Mouse (Mus musculus) forebrain, postnatal 0 days (tissue): ENCODE measurements around the gene Hic1. TPM values are rescaled to one million over a fixed set of nuclear protein-coding genes. Genes with fewer than 3 reads are reported as not detected.

Source experiments
- ATAC-seq: fragments of 200-750 bp; cut with Nextera tagmentation; 2 replicates; pipeline ENCODE4 v1.8.0; 2017; ENCODE audit warnings: mild to moderate bottlenecking, moderate library complexity
- DNase-seq: peaks from one replicate; pipeline ENCODE4 v3.0.0-alpha.2; 2015
- H3K27ac ChIP-seq: fragments of 300-500 bp; sonication (generic); 2 replicates; pipeline ENCODE4 v1.5.1; 2014; ENCODE audit warnings: low read depth, mild to moderate bottlenecking, antibody characterized with exemption, low read length, moderate library complexity, mixed read lengths
- H3K27me3 ChIP-seq: fragments of 300-500 bp; sonication (generic); 2 replicates; pipeline ENCODE4 v1.6.1; 2014; ENCODE audit warnings: mild to moderate bottlenecking, low read length, mixed read lengths; ENCODE audit not compliant: insufficient read depth
- H3K36me3 ChIP-seq: fragments of 300-500 bp; sonication (generic); 2 replicates; pipeline ENCODE4 v1.6.1; 2014; ENCODE audit warnings: mild to moderate bottlenecking, moderate library complexity; ENCODE audit not compliant: insufficient read depth
- H3K4me1 ChIP-seq: fragments of 300-500 bp; sonication (generic); 2 replicates; pipeline ENCODE4 v1.6.1; 2014; ENCODE audit warnings: antibody characterized with exemption; ENCODE audit not compliant: insufficient read depth
- H3K4me2 ChIP-seq: fragments of 300-500 bp; sonication (generic); 2 replicates; pipeline ENCODE4 v1.6.1; 2014; ENCODE audit warnings: low read depth, mild to moderate bottlenecking, moderate library complexity
- H3K4me3 ChIP-seq: fragments of 300-500 bp; sonication (generic); 2 replicates; pipeline ENCODE4 v1.5.1; 2014; ENCODE audit warnings: low read depth, low read length, mixed read lengths
- H3K9ac ChIP-seq: fragments of 300-500 bp; sonication (generic); 2 replicates; pipeline ENCODE4 v1.6.1; 2014; ENCODE audit warnings: mild to moderate bottlenecking
- H3K9me3 ChIP-seq: fragments of 300-500 bp; sonication (generic); 2 replicates; pipeline ENCODE4 v1.6.1; 2016; ENCODE audit warnings: low read length
- CTCF ChIP-seq: sonication (generic); IDR thresholded peaks from 2 replicates; pipeline ENCODE4 v1.5.1; 2016; ENCODE audit warnings: antibody characterized with exemption, control low read depth, low read depth
- WGBS: fragments of 180-500 bp; shearing (Covaris S2); extraction: QIAGEN DNeasy Blood & Tissue Kit; methylation state at CpG from one replicate; pipeline ENCODE4 v1.1.7; 2014; 5-methylcytosine and 5-hydroxymethylcytosine counted together
- polyA plus RNA-seq: library from polyadenylated mRNA; unstranded; fragments of >200 nt; fragmentation: Nextera tagmentation; extraction: Ambion mirVana; gene quantifications from 2 replicates; pipeline ENCODE4 v1.2.1, GENCODE M21; 2015
- total RNA-seq: library from RNA; depleted of rRNA; stranded (reverse); fragments of >200 nt; gene quantifications from 2 replicates; pipeline ENCODE4 v1.2.3, GENCODE M21; 2014

Hic1 gene
- total and polyA plus RNA-seq, 2 experiments from 2014 or later, result 1.7 to 4.5 TPM

DNA sequence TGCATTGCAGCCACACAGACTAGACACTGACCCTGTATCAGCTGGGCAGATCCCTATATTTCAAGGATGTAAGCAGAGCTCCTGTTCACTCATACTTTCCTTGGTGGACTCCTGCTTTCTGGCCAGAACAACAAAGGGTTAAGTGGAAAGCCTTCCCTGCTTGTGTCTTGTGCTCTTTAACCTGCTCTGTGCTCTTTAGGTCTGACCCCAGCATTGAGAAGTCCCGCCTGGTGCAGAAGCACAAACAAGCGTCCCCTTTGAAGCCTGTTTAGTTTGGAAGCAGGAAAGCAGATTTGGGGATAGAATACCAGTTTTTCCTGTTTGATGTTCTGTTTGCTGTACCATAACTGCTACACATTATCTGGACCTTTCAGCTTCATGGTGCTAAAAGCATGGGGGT is 11.4 kb downstream of the Hic1 start:
- no peaks in the 10 kb centered on the region for H3K9me3 ChIP-seq
- ATAC-seq (no peak), DNase-seq (no peak)
- no peaks in the 10 kb centered on the region for H3K27me3 ChIP-seq
- H3K36me3 ChIP-seq, result peaks cover 29% of the 10 kb centered on the region
- H3K4me2 ChIP-seq, result no peak overlapping the region
- H3K27ac ChIP-seq, result no peak overlapping the region
- H3K4me3 ChIP-seq, result no peak overlapping the region
- 60% methylated on average over 2 of the region's 2 CpGs for WGBS
- H3K9ac ChIP-seq, result no peak overlapping the region
- no peak for TF ChIP-seq CTCF
- no peaks in the 10 kb centered on the region for H3K4me1 ChIP-seq

GRCm38 (mm10) chr11:75157037-75157436 is 12.3 kb downstream of the Hic1 start:
- Histone ChIP-seq H3K4me3 (no peak overlapping the region), H3K4me1 (no peaks in the 10 kb centered on the region), H3K27ac (no peak overlapping the region), H3K27me3 (no peaks in the 10 kb centered on the region), H3K9me3 (no peaks in the 10 kb centered on the region), H3K36me3 (peaks cover 23% of the 10 kb centered on the region), H3K4me2 (no peak overlapping the region), H3K9ac (no peak overlapping the region)
- no peak for TF ChIP-seq CTCF
- 46% methylated on average over 4 of the region's 4 CpGs for WGBS
- DNase-seq, result no peak
- no peak for ATAC-seq

DNA sequence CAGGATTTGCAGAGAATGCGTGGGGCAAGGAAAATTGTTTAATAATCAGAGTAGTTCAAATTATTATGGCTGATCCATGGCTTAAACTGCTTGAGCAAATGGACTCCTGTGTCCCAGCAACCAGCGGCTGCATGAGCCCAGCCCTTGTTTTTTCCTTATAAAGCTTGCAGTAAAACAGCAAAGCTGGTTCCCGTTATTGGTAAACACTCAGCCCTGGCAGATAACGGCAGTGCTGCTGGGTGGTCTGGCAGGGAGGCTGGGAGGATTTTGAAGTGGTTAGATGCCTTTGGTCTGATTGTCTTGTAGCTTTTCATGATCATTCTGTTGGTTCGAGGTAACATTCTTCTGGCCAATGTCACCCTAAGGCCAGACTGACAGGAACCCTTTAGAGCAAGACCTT is 12.9 kb downstream of the Hic1 start:
- H3K9me3 ChIP-seq, result no peaks in the 10 kb centered on the region
- WGBS, result 66% methylated on average over 5 of the region's 5 CpGs

GRCm38 (mm10) chr11:75155985-75156384 is 13.3 kb downstream of the Hic1 start:
- H3K9ac ChIP-seq, result no peak overlapping the region
- no peak overlapping the region for H3K27ac ChIP-seq
- TF ChIP-seq CTCF, result no peak
- no peaks in the 10 kb centered on the region for H3K9me3 ChIP-seq
- H3K27me3 ChIP-seq, result no peaks in the 10 kb centered on the region
- H3K36me3 ChIP-seq, result peaks cover 16% of the 10 kb centered on the region
- no peak for DNase-seq
- H3K4me2 ChIP-seq, result no peak overlapping the region
- 77% methylated on average over 6 of the region's 6 CpGs for WGBS
- no peaks in the 10 kb centered on the region for H3K4me1 ChIP-seq
- no peak overlapping the region for H3K4me3 ChIP-seq
- ATAC-seq, result no peak

More for the DNA sequence above, 12.9 kb downstream of the Hic1 start:
- Histone ChIP-seq H3K27ac (no peak overlapping the region), H3K27me3 (no peaks in the 10 kb centered on the region), H3K4me1 (no peaks in the 10 kb centered on the region), H3K36me3 (peaks cover 19% of the 10 kb centered on the region), H3K4me3 (no peak overlapping the region), H3K4me2 (no peak overlapping the region), H3K9ac (no peak overlapping the region)
- no peak for TF ChIP-seq CTCF
- ATAC-seq, result no peak
- DNase-seq, result no peak

- Histone ChIP-seq H3K4me3 (no peak overlapping the region), H3K27ac (no peak overlapping the region), H3K36me3 (peaks cover 9% of the 10 kb centered on the region), H3K4me2 (no peak overlapping the region), H3K9ac (no peak overlapping the region), H3K9me3 (no peaks in the 10 kb centered on the region), H3K4me1 (no peaks in the 10 kb centered on the region), H3K27me3 (no peaks in the 10 kb centered on the region)
- 0 out of 2 replicates have a peak, but pooled peaks have one; percentile 5 for TF ChIP-seq CTCF
- 73% methylated on average over 6 of the region's 6 CpGs for WGBS
- ATAC-seq (no peak), DNase-seq (no peak)
These were observed 15.2 kb downstream of the Hic1 start for GRCm38 (mm10) chr11:75154053-75154585.

GRCm38 (mm10) chr11:75152603-75153557 is 16.4 kb downstream of the Hic1 start:
- TF ChIP-seq CTCF, result no peak
- DNase-seq, result no peak
- H3K9ac ChIP-seq, result no peak overlapping the region
- no peak overlapping the region for H3K4me3 ChIP-seq
- H3K4me2 ChIP-seq, result no peak overlapping the region
- no peaks in the 10 kb centered on the region for H3K9me3 ChIP-seq
- no peak overlapping the region for H3K27ac ChIP-seq
- no peaks in the 10 kb centered on the region for H3K4me1 ChIP-seq
- ATAC-seq, result no peak
- peaks cover 10% of the 10 kb centered on the region; the same call in 1 of the 2 replicates for H3K36me3 ChIP-seq
- no peaks in the 10 kb centered on the region for H3K27me3 ChIP-seq
- 86% methylated on average over 18 of the region's 18 CpGs for WGBS

DNA sequence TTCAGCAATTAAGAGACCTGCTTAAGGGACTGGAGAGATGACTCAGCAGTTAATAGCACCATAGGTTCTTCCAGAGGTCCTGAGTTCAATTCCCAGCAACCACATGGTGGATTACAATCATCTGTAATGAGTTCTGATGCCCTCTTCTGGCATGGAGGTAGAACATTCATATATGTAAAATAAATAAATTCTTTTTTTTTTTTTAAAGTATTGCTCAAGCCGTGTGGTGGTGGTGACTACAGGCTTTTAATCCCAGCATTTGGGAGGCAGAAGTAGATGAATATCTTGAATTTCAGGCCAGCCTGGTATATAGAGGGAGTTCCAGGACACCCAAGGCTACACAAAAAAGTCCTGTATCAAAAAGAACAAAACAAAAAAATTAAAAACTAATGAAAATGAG is 19.0 kb downstream of the Hic1 start:
- no peak overlapping the region for H3K27ac ChIP-seq
- TF ChIP-seq CTCF, result no peak
- ATAC-seq, result no peak
- no peak overlapping the region for H3K4me2 ChIP-seq
- H3K9ac ChIP-seq, result no peak overlapping the region
- H3K4me1 ChIP-seq, result no peaks in the 10 kb centered on the region
- H3K27me3 ChIP-seq, result no peaks in the 10 kb centered on the region
- H3K4me3 ChIP-seq, result no peak overlapping the region
- no peaks in the 10 kb centered on the region for H3K9me3 ChIP-seq
- no peak for DNase-seq
- WGBS, result 76% methylated on average over 1 of the region's 1 CpGs
- H3K36me3 ChIP-seq, result 0 out of 2 replicates have a peak, but pooled peaks cover 3% of the 10 kb centered on the region
